Mouse (Mus musculus) ES-E14 (cell line): ENCODE results near the gene Rpl18a.

Experiments
- CHD2 ChIP-seq: IDR thresholded peaks from 2 replicates; pipeline ENCODE4 v1.6.1; 2014; ENCODE audit warnings: mild to moderate bottlenecking, low read depth, low read length, inconsistent platforms
- HCFC1 ChIP-seq: IDR thresholded peaks from 2 replicates; pipeline ENCODE4 v1.6.1; 2012; ENCODE audit warnings: low read length, inconsistent platforms, borderline replicate concordance; ENCODE audit not compliant: insufficient read depth
- MAFK ChIP-seq: IDR thresholded peaks from 2 replicates; pipeline ENCODE4 v1.6.1; 2014; ENCODE audit warnings: mild to moderate bottlenecking, low read depth, low read length, inconsistent platforms; ENCODE audit not compliant: insufficient read depth
- ZNF384 ChIP-seq: IDR thresholded peaks from 2 replicates; pipeline ENCODE4 v1.6.1; 2012; ENCODE audit warnings: low read depth, low read length, inconsistent platforms

DNA sequence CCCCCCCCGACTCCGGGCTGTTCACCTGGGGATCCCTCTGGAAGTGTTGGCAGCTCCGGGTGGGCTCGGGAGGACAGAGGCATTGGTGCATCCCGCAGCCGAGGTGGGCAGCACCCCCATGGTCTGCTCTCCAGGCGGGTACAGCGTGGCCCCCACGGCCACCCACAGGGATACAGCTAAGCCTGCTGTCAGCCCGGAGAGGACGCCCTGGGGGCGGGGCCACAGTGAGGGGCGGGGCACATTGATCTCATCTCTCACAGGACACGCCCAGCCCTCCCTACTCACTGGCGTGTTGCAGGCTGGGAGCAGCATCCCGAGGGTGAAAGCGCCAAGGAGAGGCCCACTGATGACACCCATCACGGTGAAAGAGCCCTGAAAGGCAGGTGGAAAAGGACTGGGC is 9.5 kb downstream of the Rpl18a start:
- TF ChIP-seq ZNF384 (no peak), CHD2 (no peak), MAFK (no peak), HCFC1 (no peak)
